Mouse (Mus musculus): Measurements from ENCODE around the gene Bbox1.

DNA sequence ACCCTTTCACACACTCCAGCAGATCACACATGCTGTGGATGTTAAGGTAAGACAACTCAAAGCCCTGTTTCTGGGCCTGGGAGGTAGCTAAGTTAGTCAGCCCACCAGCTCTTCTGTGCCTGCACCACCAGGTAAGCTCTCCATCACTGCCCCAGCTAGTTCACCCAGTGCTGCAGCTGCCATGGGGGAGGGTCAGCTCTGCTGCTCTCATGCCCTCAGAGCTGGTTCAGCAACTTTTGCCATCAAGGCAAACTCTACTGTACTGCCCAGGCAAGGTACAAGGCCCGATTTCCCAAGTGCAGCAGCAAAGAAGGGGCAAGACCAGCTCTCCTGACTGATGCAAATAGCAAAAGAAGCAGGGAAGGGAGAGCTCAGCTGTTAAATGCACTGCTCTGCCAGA, 93.9 kb downstream of the Bbox1 start:
- TF ChIP-seq NELFE (IDR thresholded peaks at IDR 0.05; ENCODE audit: low read depth, low read length) (no peak), CTCF (conservative IDR thresholded peaks at IDR 0.05 in 1 of 2, IDR thresholded peaks at IDR 0.05 in 1 of 2; ENCODE audit: low read depth in 2 of 2, low read length in 2 of 2) (no peak), USF1 (IDR thresholded peaks at IDR 0.05; ENCODE audit: low read depth, low read length) (no peak), MEF2A (IDR thresholded peaks at IDR 0.05; ENCODE audit: borderline replicate concordance, low read depth, low read length) (no peak)
